Mouse (Mus musculus): Measurements from ENCODE around the gene Akap7.

- no peak for TF ChIP-seq CTCF (IDR thresholded peaks at IDR 0.05; ENCODE audit: low read depth, low read length)
- no peak for TF ChIP-seq POLR2A (IDR thresholded peaks at IDR 0.05; ENCODE audit: extremely low read depth, insufficient read depth, low read length)
These were observed 12.7 kb downstream of the Akap7 start for GRCm38 (mm10) chr10:25294999-25295398.

All from liver, adult 2 months (tissue).